Mouse (Mus musculus) macrophage (primary cell): ENCODE measurements around the gene Dcdc2c. TPM values are rescaled to one million over a fixed set of nuclear protein-coding genes. Genes with fewer than 3 reads are reported as not detected.

ENCODE experiments used
- H3K27ac ChIP-seq: fragments of 350-480 bp; formaldehyde crosslinking; 2 replicates; pipeline ENCODE4 v1.9.0; 2021
- H3K36me3 ChIP-seq: fragments of 350-480 bp; formaldehyde crosslinking; 2 replicates; pipeline ENCODE4 v1.9.0; 2021; ENCODE audit errors: inconsistent target
- H3K4me3 ChIP-seq: fragments of 350-480 bp; formaldehyde crosslinking; 2 replicates; pipeline ENCODE4 v1.9.0; 2021; ENCODE audit errors: inconsistent target
- H3K79me2 ChIP-seq: fragments of 350-480 bp; formaldehyde crosslinking; 2 replicates; pipeline ENCODE4 v1.9.0; 2021; ENCODE audit errors: inconsistent target
- WGBS: methylation state at CpG from one replicate; pipeline ENCODE4 v1.1.7; 2026; ENCODE audit warnings: inconsistent platforms; ENCODE audit not compliant: missing documents; 5-methylcytosine and 5-hydroxymethylcytosine counted together
- polyA plus RNA-seq: library from polyadenylated mRNA; stranded (reverse); fragments of 250-400 nt; gene quantifications from 3 replicates; pipeline ENCODE4 v1.2.4, GENCODE M21; 2018; ENCODE audit warnings: inconsistent platforms

The Dcdc2c gene
- polyA plus RNA-seq, 1 experiment from 2014 or later = not detected

GRCm38 (mm10) chr12:28548887-28549286 lies 3.3 kb downstream of the Dcdc2c start:
- no peak overlapping the region for H3K4me3 ChIP-seq
- 82% methylated on average over 4 of the region's 4 CpGs for WGBS
- H3K79me2 ChIP-seq = no peaks in the 10 kb centered on the region
- H3K36me3 ChIP-seq = no peaks in the 10 kb centered on the region
- H3K27ac ChIP-seq = no peak overlapping the region

GRCm38 (mm10) chr12:28514264-28514775 lies 37.9 kb downstream of the Dcdc2c start:
- no peak overlapping the region for H3K27ac ChIP-seq
- H3K36me3 ChIP-seq = no peaks in the 10 kb centered on the region
- no peaks in the 10 kb centered on the region for H3K79me2 ChIP-seq
- 8% methylated on average over 1 of the region's 1 CpGs for WGBS
- H3K4me3 ChIP-seq = no peak overlapping the region

- Histone ChIP-seq H3K79me2 (no peaks in the 10 kb centered on the region), H3K36me3 (no peaks in the 10 kb centered on the region), H3K4me3 (no peak overlapping the region), H3K27ac (no peak overlapping the region)
- WGBS = 52% methylated on average over 5 of the region's 5 CpGs
These were observed 42.4 kb downstream of the Dcdc2c start for GRCm38 (mm10) chr12:28509699-28510280.

GRCm38 (mm10) chr12:28494289-28494688 lies 57.9 kb downstream of the Dcdc2c start:
- H3K79me2 ChIP-seq = no peaks in the 10 kb centered on the region
- H3K36me3 ChIP-seq = no peaks in the 10 kb centered on the region
- H3K27ac ChIP-seq = no peak overlapping the region
- WGBS = 94% methylated on average over 4 of the region's 5 CpGs
- no peak overlapping the region for H3K4me3 ChIP-seq

GRCm38 (mm10) chr12:28482483-28483160 lies 69.6 kb downstream of the Dcdc2c start:
- no peaks in the 10 kb centered on the region for H3K36me3 ChIP-seq
- 82% methylated on average over 10 of the region's 10 CpGs for WGBS
- no peak overlapping the region for H3K27ac ChIP-seq
- H3K4me3 ChIP-seq = no peak overlapping the region
- H3K79me2 ChIP-seq = no peaks in the 10 kb centered on the region

- H3K4me3 ChIP-seq = no peak overlapping the region
- H3K27ac ChIP-seq = no peak overlapping the region
- H3K79me2 ChIP-seq = no peaks in the 10 kb centered on the region
- H3K36me3 ChIP-seq = no peaks in the 10 kb centered on the region
- WGBS = 66% methylated on average over 2 of the region's 2 CpGs
These were observed 91.2 kb downstream of the Dcdc2c start for GRCm38 (mm10) chr12:28460951-28461431.

GRCm38 (mm10) chr12:28460523-28460922 lies 91.7 kb downstream of the Dcdc2c start:
- WGBS = 80% methylated on average over 7 of the region's 7 CpGs
- Histone ChIP-seq H3K27ac (no peak overlapping the region), H3K79me2 (no peaks in the 10 kb centered on the region), H3K36me3 (no peaks in the 10 kb centered on the region), H3K4me3 (no peak overlapping the region)

- Histone ChIP-seq H3K36me3 (no peaks in the 10 kb centered on the region), H3K4me3 (no peak overlapping the region), H3K79me2 (no peaks in the 10 kb centered on the region), H3K27ac (no peak overlapping the region)
- WGBS = 94% methylated on average over 5 of the region's 5 CpGs
These were observed 93.4 kb downstream of the Dcdc2c start for GRCm38 (mm10) chr12:28458786-28459185.

- Histone ChIP-seq H3K4me3 (no peak overlapping the region), H3K79me2 (no peaks in the 10 kb centered on the region), H3K27ac (no peak overlapping the region), H3K36me3 (no peaks in the 10 kb centered on the region)
- WGBS = 91% methylated on average over 5 of the region's 5 CpGs
These were observed 115.7 kb downstream of the Dcdc2c start for GRCm38 (mm10) chr12:28436536-28436935.

- Histone ChIP-seq H3K79me2 (no peaks in the 10 kb centered on the region), H3K36me3 (no peaks in the 10 kb centered on the region), H3K4me3 (no peak overlapping the region), H3K27ac (no peak overlapping the region)
- WGBS = 88% methylated on average over 3 of the region's 3 CpGs
These were observed 119.5 kb downstream of the Dcdc2c start for GRCm38 (mm10) chr12:28432729-28433067.

GRCm38 (mm10) chr12:28431832-28432728 lies 120.1 kb downstream of the Dcdc2c start:
- 14% methylated on average over 19 of the region's 19 CpGs for WGBS
- Histone ChIP-seq H3K27ac (no peak overlapping the region), H3K36me3 (no peaks in the 10 kb centered on the region), H3K4me3 (no peak overlapping the region), H3K79me2 (no peaks in the 10 kb centered on the region)

GRCm38 (mm10) chr12:28429856-28430255 lies 122.3 kb downstream of the Dcdc2c start:
- 85% methylated on average over 5 of the region's 5 CpGs for whole genome bisulfite sequencing

GRCm38 (mm10) chr12:28416957-28417356 lies 135.2 kb downstream of the Dcdc2c start:
- Histone ChIP-seq H3K79me2 (no peaks in the 10 kb centered on the region), H3K36me3 (no peaks in the 10 kb centered on the region), H3K27ac (no peak overlapping the region), H3K4me3 (no peak overlapping the region)
- 82% methylated on average over 4 of the region's 4 CpGs for WGBS

More at GRCm38 (mm10) chr12:28429856-28430255, 122.3 kb downstream of the Dcdc2c start:
- H3K36me3 ChIP-seq = no peaks in the 10 kb centered on the region
- no peak overlapping the region for H3K4me3 ChIP-seq
- no peak overlapping the region for H3K27ac ChIP-seq
- H3K79me2 ChIP-seq = no peaks in the 10 kb centered on the region

GRCm38 (mm10) chr12:28407656-28408405 lies 144.4 kb downstream of the Dcdc2c start:
- 90% methylated on average over 10 of the region's 10 CpGs for WGBS
- H3K4me3 ChIP-seq = no peak overlapping the region
- H3K79me2 ChIP-seq = no peaks in the 10 kb centered on the region
- no peak overlapping the region for H3K27ac ChIP-seq
- no peaks in the 10 kb centered on the region for H3K36me3 ChIP-seq
